14 mouse cellular contexts compared by ENCODE assay signal in the genomic region with DNA sequence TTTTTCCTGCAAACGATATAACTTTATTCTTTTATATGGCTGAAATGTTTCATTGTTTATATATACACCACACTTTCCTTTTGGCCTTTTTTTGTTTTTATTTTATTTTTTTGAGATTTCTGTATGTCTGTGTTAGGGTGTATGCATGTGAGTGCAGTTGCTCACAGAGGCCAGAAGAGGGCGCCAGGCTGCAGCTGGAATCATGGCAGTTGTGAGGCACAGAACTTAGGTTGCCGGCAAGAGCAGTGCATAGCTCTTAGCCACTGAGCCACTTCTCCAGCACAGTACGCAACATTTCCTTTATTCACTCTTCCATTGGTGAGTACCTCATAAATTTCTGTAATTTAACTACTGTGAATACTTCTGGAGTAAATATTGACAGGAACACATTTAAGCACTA.
DNase-seq lines count a peak whose midpoint lies in the region; ATAC-seq and TF ChIP-seq lines count a peak whose summit lies in the region.
"Had no signal": no experiment of that assay in that cellular context is flagged by ENCODE, and none has a peak within 500 bp of the region (broad histone marks: within the 10 kb centered on the region; RNA-seq: fewer than 3 reads in every experiment).

No protein-coding gene starts in this region.

- peak; percentile 70 for TF ChIP-seq CTCF in layer of hippocampus, adult 2 months (conservative IDR thresholded peaks at IDR 0.05)
- peak; percentile 18; the same call in 1 of the 2 replicates for TF ChIP-seq CTCF in cortical plate, adult 2 months (IDR thresholded peaks at IDR 0.05; ENCODE audit: extremely low read depth, insufficient read depth, low read length)

- H3K27ac ChIP-seq in layer of hippocampus, adult 2 months: no peak overlapping the region
- no peak overlapping the region for H3K27ac ChIP-seq in cortical plate, adult 2 months (ENCODE audit: insufficient read depth, low read length)
- H3K27ac ChIP-seq in limb, embryonic 10.5 days: no peak overlapping the region
- H3K27ac ChIP-seq: embryonic facial prominence, embryonic 15.5 days; forebrain, embryonic 15.5 days; liver, embryonic 13.5 days had no signal

- no peaks in the 10 kb centered on the region for H3K27me3 ChIP-seq in limb, embryonic 10.5 days (ENCODE audit: low read depth, poor library complexity, severe bottlenecking)
- H3K27me3 ChIP-seq: embryonic facial prominence, embryonic 15.5 days; forebrain, embryonic 15.5 days; liver, embryonic 13.5 days had no signal

- peaks cover 12% of the 10 kb centered on the region for H3K4me1 ChIP-seq in cortical plate, adult 2 months (ENCODE audit: control insufficient read depth, insufficient read depth, low read length)
- H3K4me1 ChIP-seq in limb, embryonic 10.5 days: no peaks in the 10 kb centered on the region

- TF ChIP-seq POLR2A in cortical plate, adult 2 months (IDR thresholded peaks at IDR 0.05; ENCODE audit: extremely low read depth, insufficient read depth, low read length): no peak

- no peak for DNase-seq in layer of hippocampus, adult 2 months (ENCODE audit: low spot score in 2 of 2)
- DNase-seq in layer of hippocampus, adult 9-10 months (ENCODE audit: low spot score): no peak
- DNase-seq in 416B (ENCODE audit: low read depth) (peak; percentile 48), ES-CJ7 (ENCODE audit: low read depth, low spot score) (peak; percentile 46)
- no peak for DNase-seq in limb, embryonic 10.5 days (ENCODE audit: low spot score)
- DNase-seq: cerebellum, postnatal 14 days; kidney, postnatal 4 days; liver, embryonic 13.5 days; right cerebral cortex, postnatal 25 days; thymus, postnatal 4 days had no signal

- 90% methylated on average over 4 of the region's 4 CpGs for WGBS in limb, embryonic 10.5 days

- H3K4me3 ChIP-seq in layer of hippocampus, adult 2 months: no peak overlapping the region
- H3K4me3 ChIP-seq in cortical plate, adult 2 months (ENCODE audit: insufficient read depth, low read length): no peak overlapping the region
- no peak overlapping the region for H3K4me3 ChIP-seq in limb, embryonic 10.5 days
- H3K4me3 ChIP-seq: embryonic facial prominence, embryonic 15.5 days; forebrain, embryonic 15.5 days; liver, embryonic 13.5 days had no signal

- no peak for ATAC-seq in granulocyte monocyte progenitor cell, adult 5-6 weeks (replicated peaks; ENCODE audit: poor library complexity, severe bottlenecking)
- ATAC-seq: forebrain, embryonic 15.5 days had no signal

- no peaks in the 10 kb centered on the region for H3K9me3 ChIP-seq in limb, embryonic 10.5 days (replicated peaks)
- H3K9me3 ChIP-seq: embryonic facial prominence, embryonic 15.5 days; forebrain, embryonic 15.5 days had no signal

- peaks cover 23% of the 10 kb centered on the region for H3K36me3 ChIP-seq in limb, embryonic 10.5 days
- H3K36me3 ChIP-seq: embryonic facial prominence, embryonic 15.5 days; forebrain, embryonic 15.5 days; liver, embryonic 13.5 days had no signal

Comparison
In these comparisons a context has a peak if more than half of its experiments do, and no peak if none do; other contexts are left out.
1. DNase-seq: peak in 416B (single experiment) and ES-CJ7 (single experiment); none in layer of hippocampus, adult 2 months (0 of 2), layer of hippocampus, adult 9-10 months (single experiment) and limb, embryonic 10.5 days (single experiment).